Mouse (Mus musculus) yolk sac, embryonic 10.5 days (tissue): Measurements from ENCODE around the gene Specc1l.

Experiments used
- DNase-seq: peaks from one replicate; pipeline ENCODE4 v3.0.0-alpha.2; 2017; ENCODE audit warnings: low spot score

The Specc1l gene

GRCm38 (mm10) chr10:75224154-75224553, 12.3 kb downstream of the Specc1l start:
- no peak for DNase-seq

GRCm38 (mm10) chr10:75224630-75225029, 12.8 kb downstream of the Specc1l start:
- no peak for DNase-seq

- no peak for DNase-seq
These were observed 15.5 kb downstream of the Specc1l start for GRCm38 (mm10) chr10:75227381-75227780.

- no peak for DNase-seq
These were observed 18.7 kb downstream of the Specc1l start for GRCm38 (mm10) chr10:75230572-75230971.

GRCm38 (mm10) chr10:75231876-75232275, 20.0 kb downstream of the Specc1l start:
- no peak for DNase-seq

- DNase-seq = no peak
These were observed 20.8 kb downstream of the Specc1l start for GRCm38 (mm10) chr10:75232612-75233155.

- DNase-seq = no peak
These were observed 21.6 kb downstream of the Specc1l start for GRCm38 (mm10) chr10:75233489-75233888.

- no peak for DNase-seq
These were observed 23.9 kb downstream of the Specc1l start for GRCm38 (mm10) chr10:75235726-75236125.

GRCm38 (mm10) chr10:75236156-75236555, 24.3 kb downstream of the Specc1l start:
- DNase-seq = no peak

- DNase-seq = no peak
These were observed 25.3 kb downstream of the Specc1l start for GRCm38 (mm10) chr10:75237166-75237565.

- DNase-seq = no peak
These were observed 28.8 kb downstream of the Specc1l start for GRCm38 (mm10) chr10:75240583-75241250.

- DNase-seq = no peak
These were observed 33.9 kb downstream of the Specc1l start for GRCm38 (mm10) chr10:75245806-75246205.

GRCm38 (mm10) chr10:75246331-75246730, 34.5 kb downstream of the Specc1l start:
- DNase-seq = no peak

- DNase-seq = no peak
These were observed 39.1 kb downstream of the Specc1l start for GRCm38 (mm10) chr10:75251011-75251410.

GRCm38 (mm10) chr10:75252301-75253022, 40.6 kb downstream of the Specc1l start:
- DNase-seq = no peak

GRCm38 (mm10) chr10:75255091-75255490, 43.2 kb downstream of the Specc1l start:
- no peak for DNase-seq

- no peak for DNase-seq
These were observed 45.5 kb downstream of the Specc1l start for GRCm38 (mm10) chr10:75257401-75257800.

- no peak for DNase-seq
These were observed 46.4 kb downstream of the Specc1l start for GRCm38 (mm10) chr10:75258241-75258640.

- no peak for DNase-seq
These were observed 49.4 kb downstream of the Specc1l start for GRCm38 (mm10) chr10:75261268-75261667.

- no peak for DNase-seq
These were observed 53.2 kb downstream of the Specc1l start for GRCm38 (mm10) chr10:75264993-75265555.

- no peak for DNase-seq
These were observed 61.1 kb downstream of the Specc1l start for GRCm38 (mm10) chr10:75273020-75273419.

GRCm38 (mm10) chr10:75276427-75277013, 64.6 kb downstream of the Specc1l start:
- DNase-seq = no peak

GRCm38 (mm10) chr10:75277501-75277900, 65.6 kb downstream of the Specc1l start:
- DNase-seq = no peak
